Mouse (Mus musculus): ENCODE data around the gene Usp33. TPM values are rescaled to one million over a fixed set of nuclear protein-coding genes. Genes with fewer than 3 reads are reported as not detected.

The Usp33 gene
- polyA plus RNA-seq, 1 experiment from 2014 or later: 45.9 TPM

DNA sequence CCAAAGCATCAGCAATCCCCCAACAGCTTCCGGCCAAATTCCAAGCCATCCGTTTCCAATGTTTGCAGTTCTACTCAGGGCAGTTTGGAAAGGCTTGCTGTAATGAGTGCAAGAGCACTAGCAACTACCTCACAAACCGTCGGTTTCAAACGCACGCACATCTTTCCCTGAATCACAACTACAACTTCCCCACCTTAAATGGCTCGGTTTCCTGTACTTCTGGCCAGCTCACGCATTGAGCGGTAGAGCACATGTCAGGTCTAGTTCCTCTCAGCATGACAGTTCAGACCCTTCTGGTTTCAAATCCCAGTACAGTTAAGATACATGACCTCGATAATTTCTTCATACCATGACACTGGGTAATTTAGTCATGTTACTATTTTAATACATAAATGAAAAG lies 12.6 kb upstream of the Usp33 start:
- 91% methylated on average over 10 of the region's 10 CpGs for WGBS
- Histone ChIP-seq H3K27ac (ENCODE audit: low read length) (no peak overlapping the region), H3K4me1 (ENCODE audit: control insufficient read depth, insufficient read depth, low read length) (no peaks in the 10 kb centered on the region), H3K4me3 (ENCODE audit: low read depth, low read length) (no peak overlapping the region), H3K4me2 (replicated peaks; ENCODE audit: low read depth, low read length) (no peak overlapping the region), H3K9me3 (ENCODE audit: control insufficient read depth, low read depth, low read length) (no peaks in the 10 kb centered on the region), H3K36me3 (ENCODE audit: control insufficient read depth, insufficient read depth, low read length) (peaks cover 19% of the 10 kb centered on the region; the same call in 1 of the 2 replicates), H3K9ac (replicated peaks; ENCODE audit: low read depth, low read length) (no peak overlapping the region), H3K27me3 (ENCODE audit: control insufficient read depth, insufficient read depth, low read length) (no peaks in the 10 kb centered on the region)
- ATAC-seq (ENCODE audit: insufficient number of reproducible peaks, insufficient read depth, low FRiP score, low read depth): no peak

DNA sequence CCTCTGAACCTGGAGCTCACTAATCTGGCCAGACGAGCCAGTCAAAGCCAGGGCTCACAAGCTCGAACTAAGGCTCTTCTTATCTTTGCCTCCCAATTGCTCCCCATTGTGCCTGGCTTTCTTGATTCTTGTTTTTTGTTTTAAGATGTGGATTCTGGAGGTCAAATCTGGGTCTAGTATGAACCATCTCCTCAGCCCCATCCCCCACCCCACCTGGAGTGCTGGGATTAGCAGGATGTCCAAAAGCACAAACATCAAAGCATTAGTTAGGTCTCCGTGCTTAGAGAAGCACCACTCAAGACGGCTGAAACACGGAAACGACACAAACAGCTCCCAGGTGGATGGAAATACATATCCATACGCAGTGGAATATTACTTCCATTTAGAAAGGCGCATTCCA lies 10.2 kb upstream of the Usp33 start:
- 67% methylated on average over 8 of the region's 8 CpGs for WGBS
- Histone ChIP-seq H3K4me1 (ENCODE audit: control insufficient read depth, insufficient read depth, low read length) (0 out of 2 replicates have a peak, but pooled peaks cover 2% of the 10 kb centered on the region), H3K4me2 (replicated peaks; ENCODE audit: low read depth, low read length) (no peak overlapping the region), H3K9me3 (ENCODE audit: control insufficient read depth, low read depth, low read length) (no peaks in the 10 kb centered on the region), H3K36me3 (ENCODE audit: control insufficient read depth, insufficient read depth, low read length) (peaks cover 19% of the 10 kb centered on the region; the same call in 1 of the 2 replicates), H3K4me3 (ENCODE audit: low read depth, low read length) (no peak overlapping the region), H3K27ac (ENCODE audit: low read length) (no peak overlapping the region), H3K9ac (replicated peaks; ENCODE audit: low read depth, low read length) (no peak overlapping the region), H3K27me3 (ENCODE audit: control insufficient read depth, insufficient read depth, low read length) (no peaks in the 10 kb centered on the region)
- no peak for ATAC-seq (ENCODE audit: insufficient number of reproducible peaks, insufficient read depth, low FRiP score, low read depth)

DNA sequence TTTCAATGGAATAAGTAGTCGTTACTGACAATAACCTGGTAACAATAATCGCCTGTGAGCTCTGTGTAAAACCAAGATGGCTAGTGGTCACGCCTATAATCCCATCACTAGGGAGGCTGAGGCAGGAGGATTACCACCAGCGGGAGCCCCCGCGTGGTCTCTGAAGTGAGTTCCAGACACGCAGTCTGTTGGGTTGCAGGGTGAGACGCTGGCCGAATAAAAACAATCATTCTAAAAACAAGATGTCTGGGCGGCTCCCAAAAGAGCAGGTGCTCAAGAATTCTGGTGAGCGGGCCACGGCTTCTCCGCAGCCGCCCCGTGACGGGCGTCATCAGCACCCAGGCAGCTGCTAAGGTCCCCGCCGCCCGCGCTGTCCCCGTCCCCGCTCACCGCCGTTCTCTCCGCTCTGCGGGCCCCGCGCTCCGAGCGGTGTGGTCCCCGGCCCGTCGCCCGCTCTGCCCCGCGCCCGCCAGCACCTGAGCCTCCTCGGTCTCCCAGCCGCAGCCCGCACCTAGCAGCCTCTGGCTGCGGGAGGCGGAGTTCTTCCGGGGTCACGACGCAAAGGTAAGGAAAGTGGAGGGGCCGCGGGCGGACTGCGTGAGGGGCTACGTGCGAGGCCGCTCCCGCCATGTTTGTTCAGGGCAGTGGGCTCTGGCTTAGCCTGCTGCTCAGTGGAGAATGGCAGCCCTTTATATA lies 6.3 kb upstream of the Usp33 start, which contains the start of gene Miga1:
TSS of gene Miga1 (minus strand) at position 546 of the 696 bp plus-strand sequence.
- Histone ChIP-seq H3K27me3 (ENCODE audit: control insufficient read depth, insufficient read depth, low read length) (no peaks in the 10 kb centered on the region), H3K4me3 (ENCODE audit: low read depth, low read length) (peak within 1 kb of the TSS; percentile 73), H3K4me2 (replicated peaks; ENCODE audit: low read depth, low read length) (peak within 1 kb of the TSS; percentile 61), H3K36me3 (ENCODE audit: control insufficient read depth, insufficient read depth, low read length) (peaks cover 10% of the 10 kb centered on the region; the same call in 1 of the 2 replicates), H3K9me3 (ENCODE audit: control insufficient read depth, low read depth, low read length) (no peaks in the 10 kb centered on the region), H3K4me1 (ENCODE audit: control insufficient read depth, insufficient read depth, low read length) (0 out of 2 replicates have a peak, but pooled peaks cover 2% of the 10 kb centered on the region), H3K9ac (replicated peaks; ENCODE audit: low read depth, low read length) (peak within 1 kb of the TSS; percentile 69), H3K27ac (ENCODE audit: low read length) (no peak within 1 kb of the TSS)
- peak; percentile 85 for ATAC-seq (ENCODE audit: insufficient number of reproducible peaks, insufficient read depth, low FRiP score, low read depth)
- 3% methylated on average over 54 of the region's 54 CpGs for WGBS

DNA sequence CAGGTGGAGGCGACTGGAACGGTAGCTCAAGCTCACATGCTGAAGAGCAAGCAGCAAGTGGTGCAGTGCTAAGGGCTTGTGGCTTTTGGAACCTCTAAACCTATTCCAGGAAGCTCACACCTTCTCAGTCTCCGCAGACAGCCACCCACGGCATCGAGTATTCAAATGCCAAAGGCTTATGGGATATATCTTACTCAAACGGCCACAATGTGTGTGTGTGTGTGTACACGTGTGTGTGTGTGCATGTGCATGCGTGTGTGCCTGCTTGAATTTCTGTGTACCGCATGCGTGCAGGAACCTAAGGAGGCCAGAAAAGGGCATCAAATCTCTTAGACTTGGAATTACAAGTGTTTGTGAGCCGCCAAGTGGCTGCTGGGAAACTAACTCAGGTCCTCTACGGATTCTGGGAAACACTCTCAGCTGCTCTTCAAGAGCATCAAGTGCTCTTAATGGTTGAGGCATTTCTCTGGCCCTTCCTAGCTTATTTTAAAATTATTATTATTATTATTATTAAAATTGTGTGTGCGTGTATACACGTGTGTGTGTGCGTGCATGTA lies 3.2 kb upstream of the Usp33 start:
- Histone ChIP-seq H3K4me2 (replicated peaks; ENCODE audit: low read depth, low read length) (no peak overlapping the region), H3K9me3 (ENCODE audit: control insufficient read depth, low read depth, low read length) (no peaks in the 10 kb centered on the region)
- WGBS: 87% methylated on average over 15 of the region's 15 CpGs

DNA sequence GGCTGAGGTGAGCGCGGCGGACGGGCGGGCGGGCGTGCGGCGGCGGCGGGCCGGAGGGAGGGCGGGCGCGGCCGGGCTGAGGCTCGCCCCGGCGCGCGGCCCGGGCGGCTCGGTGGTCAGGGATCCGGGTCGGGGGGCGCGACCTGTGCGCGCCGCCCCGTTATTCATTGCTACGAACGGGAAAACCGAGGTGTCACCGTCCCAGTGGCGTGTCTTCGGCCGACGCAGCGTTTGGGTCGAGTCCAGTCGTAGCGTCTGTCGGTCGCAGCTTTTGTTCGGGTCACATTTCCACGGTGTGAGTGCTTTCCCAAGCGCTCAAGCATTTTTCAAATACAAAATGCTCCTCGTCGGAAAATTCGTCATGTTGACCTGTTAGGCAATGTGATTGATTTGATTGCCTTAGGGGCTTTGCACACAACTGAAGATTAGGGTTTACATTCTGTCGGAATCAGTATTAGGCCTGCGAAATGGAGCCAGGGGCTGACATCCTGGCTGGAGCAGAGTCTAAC lies 409 bp downstream of the Usp33 start:
- under 1% methylated on average over 38 of the region's 54 CpGs for WGBS

More for the DNA sequence above, 3.2 kb upstream of the Usp33 start:
- peaks cover 8% of the 10 kb centered on the region for H3K4me1 ChIP-seq (ENCODE audit: control insufficient read depth, insufficient read depth, low read length)
- ATAC-seq (ENCODE audit: insufficient number of reproducible peaks, insufficient read depth, low FRiP score, low read depth): no peak
- H3K36me3 ChIP-seq (ENCODE audit: control insufficient read depth, insufficient read depth, low read length): no peaks in the 10 kb centered on the region
- no peak overlapping the region for H3K4me3 ChIP-seq (ENCODE audit: low read depth, low read length)
- no peak overlapping the region for H3K27ac ChIP-seq (ENCODE audit: low read length)
- H3K9ac ChIP-seq (replicated peaks; ENCODE audit: low read depth, low read length): no peak overlapping the region
- no peaks in the 10 kb centered on the region for H3K27me3 ChIP-seq (ENCODE audit: control insufficient read depth, insufficient read depth, low read length)

DNA sequence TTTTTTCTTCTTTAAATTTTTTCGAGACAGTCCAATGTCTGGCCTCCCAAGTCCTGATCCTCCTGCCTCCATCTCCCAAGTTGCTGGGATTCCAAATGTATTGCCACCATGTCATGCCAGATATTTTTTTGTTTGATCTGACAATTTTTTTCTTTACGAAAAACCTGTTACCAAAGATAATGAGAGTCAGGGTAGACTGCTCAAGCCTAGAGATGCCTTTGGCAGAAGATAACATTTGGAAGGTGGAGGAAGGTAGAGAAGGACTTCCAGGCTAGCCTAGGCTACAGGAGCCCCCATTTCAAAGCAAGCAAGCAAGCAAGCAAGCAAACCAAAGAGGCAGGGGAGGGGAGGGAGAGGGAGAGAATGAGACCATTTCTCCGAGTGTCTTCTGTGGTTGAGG lies 949 bp downstream of the Usp33 start:
- H3K27me3 ChIP-seq (ENCODE audit: control insufficient read depth, insufficient read depth, low read length): no peaks in the 10 kb centered on the region
- 37% methylated on average over 3 of the region's 3 CpGs for WGBS
- no peaks in the 10 kb centered on the region for H3K9me3 ChIP-seq (ENCODE audit: control insufficient read depth, low read depth, low read length)
- peak overlapping the region; percentile 68 for H3K4me3 ChIP-seq (ENCODE audit: low read depth, low read length)
- peak overlapping the region; percentile 87 for H3K9ac ChIP-seq (replicated peaks; ENCODE audit: low read depth, low read length)
- no peak overlapping the region for H3K27ac ChIP-seq (ENCODE audit: low read length)
- peak overlapping the region; percentile 46 for H3K4me2 ChIP-seq (replicated peaks; ENCODE audit: low read depth, low read length)
- ATAC-seq (ENCODE audit: insufficient number of reproducible peaks, insufficient read depth, low FRiP score, low read depth): no peak
- peaks cover 10% of the 10 kb centered on the region for H3K4me1 ChIP-seq (ENCODE audit: control insufficient read depth, insufficient read depth, low read length)
- no peaks in the 10 kb centered on the region for H3K36me3 ChIP-seq (ENCODE audit: control insufficient read depth, insufficient read depth, low read length)

More for the DNA sequence above, 409 bp downstream of the Usp33 start:
- H3K9ac ChIP-seq (replicated peaks; ENCODE audit: low read depth, low read length): peak overlapping the region; percentile 87
- peaks cover 10% of the 10 kb centered on the region for H3K4me1 ChIP-seq (ENCODE audit: control insufficient read depth, insufficient read depth, low read length)
- peak overlapping the region; percentile 68 for H3K4me3 ChIP-seq (ENCODE audit: low read depth, low read length)
- ATAC-seq (ENCODE audit: insufficient number of reproducible peaks, insufficient read depth, low FRiP score, low read depth): peak; percentile 70
- no peaks in the 10 kb centered on the region for H3K9me3 ChIP-seq (ENCODE audit: control insufficient read depth, low read depth, low read length)
- no peaks in the 10 kb centered on the region for H3K36me3 ChIP-seq (ENCODE audit: control insufficient read depth, insufficient read depth, low read length)
- no peaks in the 10 kb centered on the region for H3K27me3 ChIP-seq (ENCODE audit: control insufficient read depth, insufficient read depth, low read length)
- H3K27ac ChIP-seq (ENCODE audit: low read length): peak overlapping the region; percentile 48; the same call in 1 of the 2 replicates
- peak overlapping the region; percentile 46 for H3K4me2 ChIP-seq (replicated peaks; ENCODE audit: low read depth, low read length)

DNA sequence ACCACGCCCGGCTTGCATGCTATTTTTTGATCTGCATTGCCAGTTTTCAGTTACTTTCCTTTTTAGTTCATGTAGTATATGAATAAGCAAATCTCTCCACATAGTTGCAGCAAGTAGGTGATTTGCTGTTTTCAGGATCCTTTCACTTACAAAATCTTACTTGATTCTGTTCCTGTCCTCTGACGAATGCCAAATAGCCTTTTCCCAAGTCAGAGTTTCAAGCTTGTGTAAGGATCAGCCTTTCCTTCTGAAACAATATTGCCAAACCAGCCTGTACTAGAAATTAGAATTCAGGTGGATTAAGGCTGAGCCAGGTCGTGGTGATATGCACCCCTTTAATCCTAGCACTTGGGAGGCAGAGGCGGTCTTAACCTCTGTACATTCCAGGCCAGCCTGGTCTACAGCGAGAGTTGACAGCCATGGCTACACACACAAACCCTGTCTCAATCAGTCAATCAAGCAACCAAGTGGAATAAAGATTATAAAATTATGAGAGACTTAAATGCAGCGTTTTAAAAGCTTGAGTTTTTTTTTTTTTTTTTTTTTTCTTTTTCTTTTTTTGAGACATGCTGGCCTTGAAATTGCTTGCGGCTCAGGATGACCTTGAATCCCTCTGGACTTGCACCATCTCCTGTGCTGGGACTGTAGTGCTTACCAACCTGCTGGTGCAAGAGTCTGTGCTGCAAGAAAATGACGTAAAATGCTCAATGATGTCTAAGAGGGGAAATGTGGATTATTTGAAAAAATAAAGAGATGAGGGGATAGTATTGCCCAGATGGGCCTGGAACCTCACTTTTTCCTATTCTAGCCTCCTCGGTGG lies 1.9 kb downstream of the Usp33 start:
- peaks cover 14% of the 10 kb centered on the region for H3K4me1 ChIP-seq (ENCODE audit: control insufficient read depth, insufficient read depth, low read length)
- no peaks in the 10 kb centered on the region for H3K9me3 ChIP-seq (ENCODE audit: control insufficient read depth, low read depth, low read length)
- 90% methylated on average over 10 of the region's 10 CpGs for WGBS
- H3K27me3 ChIP-seq (ENCODE audit: control insufficient read depth, insufficient read depth, low read length): no peaks in the 10 kb centered on the region
- H3K4me2 ChIP-seq (replicated peaks; ENCODE audit: low read depth, low read length): no peak overlapping the region
- no peak overlapping the region for H3K4me3 ChIP-seq (ENCODE audit: low read depth, low read length)
- no peak overlapping the region for H3K27ac ChIP-seq (ENCODE audit: low read length)
- ATAC-seq (ENCODE audit: insufficient number of reproducible peaks, insufficient read depth, low FRiP score, low read depth): no peak
- no peak overlapping the region for H3K9ac ChIP-seq (replicated peaks; ENCODE audit: low read depth, low read length)
- no peaks in the 10 kb centered on the region for H3K36me3 ChIP-seq (ENCODE audit: control insufficient read depth, insufficient read depth, low read length)

DNA sequence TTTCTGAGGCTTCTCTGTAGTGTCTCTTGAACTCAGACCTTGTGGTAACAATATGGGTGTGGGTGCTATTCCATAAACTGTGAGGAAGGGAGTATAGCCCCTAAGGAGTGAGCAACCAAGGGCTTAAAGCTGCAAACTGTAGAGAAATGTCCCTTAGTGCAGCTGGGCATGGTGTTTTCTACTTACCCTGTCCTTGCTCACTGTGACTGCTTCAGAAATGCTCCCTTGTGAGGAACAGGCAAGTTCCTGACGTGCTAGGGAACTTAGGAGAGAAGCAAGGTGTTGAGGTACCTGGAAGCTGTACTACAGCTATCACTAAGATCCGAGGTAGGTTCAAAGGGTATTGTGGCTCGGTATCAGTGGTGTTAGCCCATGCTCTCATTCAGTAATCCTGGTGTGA lies 4.2 kb downstream of the Usp33 start:
- Histone ChIP-seq H3K9me3 (ENCODE audit: control insufficient read depth, low read depth, low read length) (no peaks in the 10 kb centered on the region), H3K27ac (ENCODE audit: low read length) (no peak overlapping the region), H3K4me2 (replicated peaks; ENCODE audit: low read depth, low read length) (no peak overlapping the region), H3K9ac (replicated peaks; ENCODE audit: low read depth, low read length) (no peak overlapping the region), H3K4me1 (ENCODE audit: control insufficient read depth, insufficient read depth, low read length) (peaks cover 15% of the 10 kb centered on the region), H3K4me3 (ENCODE audit: low read depth, low read length) (no peak overlapping the region), H3K36me3 (ENCODE audit: control insufficient read depth, insufficient read depth, low read length) (no peaks in the 10 kb centered on the region), H3K27me3 (ENCODE audit: control insufficient read depth, insufficient read depth, low read length) (no peaks in the 10 kb centered on the region)
- 54% methylated on average over 3 of the region's 3 CpGs for WGBS
- ATAC-seq (ENCODE audit: insufficient number of reproducible peaks, insufficient read depth, low FRiP score, low read depth): no peak
